Mouse (Mus musculus): Measurements from ENCODE around the gene Oxt.
"Not testable (repeated sequence)": the region's sequence is repeated elsewhere in the genome, so short reads cannot be mapped to it uniquely, and the experiment has no call there.

Oxt gene

DNA sequence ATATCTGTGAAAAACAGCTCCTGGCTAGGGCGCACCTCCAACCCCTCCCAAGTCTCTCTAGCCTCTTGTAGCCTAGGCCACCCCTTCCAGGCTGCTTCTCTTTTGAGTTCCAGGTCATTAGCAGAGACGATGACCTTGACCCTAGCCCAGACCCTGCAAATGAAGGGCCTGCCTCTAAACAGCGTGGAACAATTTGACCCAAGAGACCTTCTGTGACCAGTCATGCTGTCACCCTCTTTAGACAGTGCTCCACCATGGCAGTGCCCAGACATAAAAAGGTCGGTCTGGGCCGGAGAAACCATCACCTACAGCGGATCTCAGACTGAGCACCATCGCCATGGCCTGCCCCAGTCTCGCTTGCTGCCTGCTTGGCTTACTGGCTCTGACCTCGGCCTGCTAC, at the start of gene Oxt:
Oxt (plus strand) TSS at position 301 of the 400 bp plus-strand sequence.
- DNase-seq (ENCODE audit: low spot score) = no peak

DNA sequence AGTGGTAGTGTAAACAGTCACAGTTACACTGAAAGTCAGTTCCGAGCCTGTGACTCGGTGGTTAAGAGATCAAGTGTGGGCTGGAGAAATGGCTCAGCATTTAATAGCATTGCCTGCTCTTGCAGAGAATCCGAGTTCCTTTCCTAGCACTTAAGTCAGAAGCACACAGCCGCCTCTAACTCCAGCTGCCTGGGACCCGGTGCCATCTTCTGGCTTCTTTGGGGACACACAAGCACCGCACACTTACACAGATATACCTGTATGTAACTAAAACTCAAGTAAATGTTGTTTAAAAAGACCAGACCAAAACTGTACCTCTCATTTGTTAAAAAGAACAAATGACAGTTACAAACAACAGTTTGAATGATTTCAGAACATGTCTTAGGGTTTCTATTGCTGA, 47.5 kb upstream of the Oxt start:
- no peak for DNase-seq (ENCODE audit: low spot score)

DNA sequence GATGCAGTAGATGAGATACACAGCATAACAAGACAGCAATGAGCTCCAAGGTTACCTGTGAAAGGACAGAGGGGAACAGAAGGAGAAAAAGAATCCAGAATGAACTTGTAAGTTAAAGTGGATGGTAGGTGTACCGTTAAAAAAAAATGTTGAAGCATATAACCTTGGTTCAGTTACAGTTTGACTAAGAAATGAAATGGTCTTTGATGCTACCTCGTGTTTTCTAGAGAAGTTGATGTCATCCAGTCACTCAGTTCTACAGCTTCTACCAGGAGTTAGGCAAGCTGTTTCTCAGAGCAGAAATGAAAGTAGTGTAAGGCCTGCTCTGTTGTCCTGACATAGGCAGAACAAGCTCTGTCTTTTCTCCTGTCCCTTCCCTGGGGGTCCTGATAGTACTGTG, 46.7 kb upstream of the Oxt start:
- no peak for DNase-seq (ENCODE audit: low spot score)

DNA sequence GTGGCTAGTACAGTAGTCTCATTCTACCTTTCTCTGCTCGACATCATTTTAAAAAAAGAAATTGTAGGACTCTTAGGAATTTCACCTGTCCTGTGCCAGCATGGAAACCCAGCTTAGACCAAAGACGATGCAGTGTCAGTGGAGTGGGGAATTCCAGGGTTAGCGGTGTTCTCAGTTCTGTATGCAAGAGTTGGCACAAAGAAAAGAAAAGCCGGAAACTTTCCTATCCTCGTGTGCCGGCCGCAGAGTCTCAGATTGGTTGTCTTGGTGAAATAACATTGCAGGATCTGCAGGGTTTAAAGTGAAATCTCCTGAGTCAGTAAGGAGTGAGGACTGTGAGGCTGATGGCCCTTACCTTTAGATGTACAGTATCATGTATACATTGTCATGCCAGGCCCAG, 46.0 kb upstream of the Oxt start:
- DNase-seq (ENCODE audit: low spot score) = no peak

DNA sequence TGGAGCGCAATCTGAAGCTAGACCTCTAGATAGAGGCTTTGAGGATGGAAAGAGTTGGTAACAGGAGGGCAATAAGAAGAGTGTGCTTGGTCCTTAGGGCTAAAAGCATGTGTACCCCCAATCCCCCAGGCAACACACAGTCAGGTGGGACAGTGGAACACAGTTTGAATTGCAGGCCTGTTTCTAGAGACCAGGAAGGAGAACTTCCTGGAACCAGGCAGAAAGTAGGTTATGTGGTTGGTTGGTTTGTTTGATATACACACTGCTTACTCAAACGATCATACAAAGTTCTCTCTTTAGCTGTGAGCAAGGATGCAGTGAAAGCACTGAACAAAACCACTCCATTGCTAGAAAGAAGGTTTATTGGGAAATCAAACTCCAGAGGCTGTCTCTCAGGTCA, 43.8 kb upstream of the Oxt start:
- no peak for DNase-seq (ENCODE audit: low spot score)

DNA sequence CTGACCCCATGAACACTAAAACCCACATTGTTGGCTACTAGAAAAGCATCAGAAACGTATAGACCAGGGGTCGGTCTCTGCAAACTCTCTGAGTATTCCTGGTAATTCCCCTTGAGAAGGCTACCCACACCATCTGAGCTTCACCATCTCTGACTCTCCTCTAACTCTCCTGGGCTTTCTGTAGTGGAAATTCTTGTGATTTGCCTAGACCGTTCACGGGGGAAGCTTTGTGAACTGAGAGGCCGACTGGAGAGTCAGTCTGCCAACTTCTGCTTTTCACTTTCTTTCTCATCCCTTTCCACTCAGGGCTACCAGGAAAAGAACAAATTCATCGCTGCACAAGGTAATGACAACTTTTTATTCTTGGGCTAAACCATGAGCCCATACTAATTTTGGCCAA, 41.0 kb upstream of the Oxt start:
- DNase-seq (ENCODE audit: low spot score) = no peak

DNA sequence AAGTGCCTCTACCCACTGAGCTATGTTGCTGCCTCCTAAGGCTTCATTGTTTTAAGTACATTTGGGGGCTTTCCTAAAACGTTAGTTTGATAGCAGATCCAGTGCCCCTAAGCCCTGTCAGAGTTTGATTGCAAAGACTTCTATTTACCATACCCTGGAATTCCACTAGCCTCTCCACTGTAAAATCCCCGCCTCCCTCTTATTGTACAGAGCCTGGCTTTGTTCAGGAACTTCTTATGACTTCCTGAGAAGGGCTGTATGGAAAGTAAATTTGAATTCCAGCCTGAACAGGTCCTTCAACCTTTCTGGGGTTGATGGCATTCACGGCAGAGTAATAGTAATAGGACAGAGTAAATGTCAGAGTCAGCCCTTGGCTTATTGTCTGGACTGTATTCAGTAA, 39.1 kb upstream of the Oxt start:
- DNase-seq (ENCODE audit: low spot score) = no peak

DNA sequence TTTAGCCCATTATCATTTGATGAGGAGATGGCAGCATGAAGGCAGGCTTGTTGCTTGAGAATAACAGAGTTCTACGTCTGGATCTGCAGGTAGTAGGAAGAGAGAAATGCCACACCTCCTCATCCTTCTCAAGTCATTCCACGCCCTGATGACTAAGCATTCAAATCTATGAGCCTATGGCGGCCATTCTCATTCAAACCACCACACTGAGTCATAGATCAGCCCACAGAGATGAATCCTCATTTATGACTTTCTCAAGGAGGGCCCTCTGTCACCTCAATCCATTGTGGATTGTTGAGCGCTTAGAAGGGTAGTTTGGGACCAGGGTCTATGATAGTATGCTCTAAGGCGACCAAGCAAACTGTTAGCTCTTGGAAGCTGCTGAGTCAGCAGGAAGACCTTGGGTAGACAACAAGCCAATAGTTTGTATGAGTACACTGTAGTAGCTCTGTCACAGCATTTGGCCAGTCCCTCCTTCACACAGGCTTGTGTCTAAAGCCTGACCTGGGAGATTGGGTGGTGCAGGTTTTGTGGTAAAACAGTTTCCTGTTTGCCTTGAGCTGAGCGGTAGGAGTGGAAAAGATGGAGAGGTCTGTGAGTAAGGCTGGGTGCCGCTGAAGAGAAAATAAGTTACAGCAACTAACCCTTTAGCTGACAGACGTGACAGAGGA, 37.0 kb upstream of the Oxt start:
- no peak for DNase-seq (ENCODE audit: low spot score)

DNA sequence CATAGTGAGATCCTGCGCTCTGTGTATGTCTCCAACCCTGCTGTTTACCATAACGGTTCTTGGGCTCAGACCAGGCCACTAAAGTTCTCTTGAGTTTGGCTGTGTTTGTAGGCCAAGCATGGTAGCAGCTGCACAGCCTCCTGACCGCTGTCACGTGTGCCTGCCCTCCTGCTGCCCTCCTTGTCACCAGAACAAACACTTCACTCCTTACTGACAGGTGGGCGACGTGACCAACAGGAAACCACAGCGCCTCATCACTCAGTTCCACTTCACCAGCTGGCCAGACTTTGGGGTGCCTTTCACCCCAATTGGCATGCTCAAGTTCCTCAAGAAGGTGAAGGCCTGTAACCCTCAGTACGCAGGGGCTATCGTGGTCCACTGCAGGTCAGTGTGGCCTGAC, 35.7 kb upstream of the Oxt start:
- DNase-seq (ENCODE audit: low spot score) = no peak

DNA sequence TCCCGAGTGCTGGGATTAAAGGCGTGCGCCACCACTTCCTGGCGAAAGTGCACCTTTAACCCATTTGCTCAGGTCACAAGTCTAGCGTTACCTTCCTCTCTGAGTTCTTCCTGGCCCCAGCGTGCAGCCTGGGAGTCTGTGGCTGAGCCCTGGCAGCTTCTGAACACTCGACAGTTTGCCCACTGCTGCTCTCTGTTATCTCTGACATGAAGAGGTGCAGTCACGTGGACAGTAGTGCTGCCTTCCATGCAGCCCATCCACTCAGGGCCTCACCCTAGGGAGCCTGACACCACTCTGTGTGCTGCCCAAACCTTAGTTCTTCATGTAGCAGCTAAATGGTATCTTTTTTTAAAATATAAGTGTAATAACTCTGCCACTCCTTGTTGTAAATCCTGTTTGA, 29.0 kb upstream of the Oxt start:
- DNase-seq (ENCODE audit: low spot score) = no peak

DNA sequence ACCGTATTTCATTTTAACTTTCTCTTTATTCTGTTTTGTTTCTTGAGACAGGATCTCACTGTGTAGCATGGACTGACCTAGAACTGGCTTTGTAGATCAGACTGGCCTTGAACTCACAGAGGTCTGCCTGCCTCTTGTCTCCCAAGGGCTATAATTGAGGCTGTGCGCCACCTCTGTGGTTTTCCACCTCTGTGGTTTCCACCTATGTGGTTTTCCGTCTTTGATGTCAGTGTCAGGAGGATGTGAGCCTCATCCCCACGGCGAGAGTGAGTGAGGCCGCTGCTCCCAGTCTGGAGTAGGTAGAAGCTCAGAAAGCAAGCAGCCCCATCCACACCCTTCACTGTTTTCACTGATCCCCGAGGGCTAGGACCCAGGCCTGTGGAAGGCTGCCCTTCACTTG, 21.1 kb upstream of the Oxt start:
- DNase-seq (ENCODE audit: low spot score) = no peak

DNA sequence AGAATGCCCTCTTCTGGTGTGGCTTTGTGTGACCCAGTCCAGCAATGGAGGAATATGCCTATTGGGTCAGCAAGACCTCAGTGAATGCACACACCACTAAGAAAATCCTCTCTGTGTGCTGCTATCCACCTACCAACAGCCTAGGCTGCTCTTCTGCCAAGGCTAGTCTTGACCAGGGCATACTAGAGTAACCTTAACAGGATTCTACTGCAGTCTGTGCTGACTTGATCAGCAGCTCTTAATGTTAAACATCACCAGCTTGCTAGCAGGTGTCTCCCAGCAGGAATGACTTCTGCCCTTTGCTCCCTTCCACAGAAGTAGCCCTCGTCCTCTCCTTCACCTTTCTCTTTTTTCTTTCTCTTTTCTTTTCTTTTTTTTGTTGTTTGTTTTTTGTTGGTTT, 19.7 kb upstream of the Oxt start:
- DNase-seq (ENCODE audit: low spot score) = no peak

DNA sequence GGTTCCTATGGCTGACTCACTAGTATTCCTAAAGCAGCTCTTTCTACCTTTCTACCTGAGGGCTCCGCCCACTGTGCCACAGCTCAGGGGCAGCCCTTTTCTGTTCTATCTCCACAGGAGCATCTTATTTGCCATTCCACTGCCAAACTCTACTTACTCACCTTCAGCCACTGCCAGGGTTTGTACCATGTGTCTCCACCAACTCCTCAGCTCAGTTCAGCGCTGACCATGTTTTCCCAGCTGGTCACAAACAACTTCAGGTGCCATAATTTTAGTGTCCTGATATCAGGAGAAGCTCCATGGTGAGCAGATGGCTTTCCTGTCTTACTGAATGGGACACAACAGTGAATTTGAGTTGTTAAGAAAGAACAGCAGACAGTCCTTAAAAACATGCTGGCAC, 18.5 kb upstream of the Oxt start:
- DNase-seq (ENCODE audit: low spot score) = no peak

DNA sequence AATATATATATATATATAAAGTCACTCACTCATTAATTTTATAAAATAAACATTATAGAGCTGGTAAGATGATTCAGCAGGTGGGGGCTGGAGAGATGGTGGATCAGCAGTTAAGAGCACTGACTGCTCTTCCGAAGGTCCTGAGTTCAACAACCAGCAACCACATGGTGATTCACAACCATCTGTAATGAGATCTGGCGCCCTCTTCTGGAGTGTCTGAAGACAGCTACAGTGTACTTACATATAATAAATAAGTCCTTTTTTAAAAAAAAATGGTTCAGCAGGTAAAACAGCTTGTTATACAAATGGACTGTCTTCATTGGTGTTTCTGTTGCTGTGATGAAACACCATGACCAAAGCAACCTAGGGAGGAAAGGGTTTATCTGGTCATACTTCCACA, 18.0 kb upstream of the Oxt start:
- no peak for DNase-seq (ENCODE audit: low spot score)

DNA sequence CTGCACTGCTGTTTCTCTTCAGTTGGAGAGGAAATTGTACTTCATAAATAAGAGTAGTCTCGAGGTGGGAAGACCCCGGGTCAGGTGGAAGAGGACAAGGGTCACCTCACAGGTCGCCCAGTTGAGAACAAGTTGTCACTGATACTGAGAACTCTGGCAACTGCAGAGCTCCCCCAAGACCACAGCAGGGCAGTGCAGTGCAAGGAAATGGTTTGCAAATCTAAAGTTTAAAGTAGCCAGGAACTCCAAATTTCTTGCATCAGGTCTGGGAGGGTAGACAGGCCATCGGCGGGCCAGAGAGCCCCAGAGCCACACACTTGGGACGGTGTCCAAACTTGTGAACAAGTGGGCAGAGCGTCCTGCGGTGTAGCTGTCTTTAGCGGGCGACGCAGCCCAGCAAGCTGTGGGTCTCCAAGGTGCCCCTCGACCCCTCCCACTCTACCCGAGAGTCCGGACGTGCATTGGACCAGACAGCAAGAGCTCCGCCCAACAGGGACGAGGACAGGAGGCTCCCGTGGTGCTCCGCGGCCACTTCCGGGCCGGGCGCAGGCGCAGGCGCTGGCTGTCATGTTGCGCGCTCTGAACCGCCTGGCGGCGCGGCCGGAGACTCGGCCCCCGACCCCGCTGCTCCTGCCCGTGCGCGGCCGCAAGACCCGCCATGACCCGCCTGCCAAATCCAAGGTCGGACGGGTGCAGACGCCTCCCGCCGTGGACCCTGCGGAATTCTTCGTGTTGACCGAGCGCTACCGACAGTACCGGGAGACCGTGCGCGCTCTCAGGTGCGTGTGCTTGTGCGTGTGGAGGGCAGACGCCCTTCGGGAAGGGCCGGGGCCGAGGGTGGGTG, 12.5 kb upstream of the Oxt start, which contains the start of gene Mrps26:
Mrps26 (plus strand) TSS at position 531 of the 844 bp plus-strand sequence.
- peak; percentile 90 for DNase-seq (ENCODE audit: low spot score)

DNA sequence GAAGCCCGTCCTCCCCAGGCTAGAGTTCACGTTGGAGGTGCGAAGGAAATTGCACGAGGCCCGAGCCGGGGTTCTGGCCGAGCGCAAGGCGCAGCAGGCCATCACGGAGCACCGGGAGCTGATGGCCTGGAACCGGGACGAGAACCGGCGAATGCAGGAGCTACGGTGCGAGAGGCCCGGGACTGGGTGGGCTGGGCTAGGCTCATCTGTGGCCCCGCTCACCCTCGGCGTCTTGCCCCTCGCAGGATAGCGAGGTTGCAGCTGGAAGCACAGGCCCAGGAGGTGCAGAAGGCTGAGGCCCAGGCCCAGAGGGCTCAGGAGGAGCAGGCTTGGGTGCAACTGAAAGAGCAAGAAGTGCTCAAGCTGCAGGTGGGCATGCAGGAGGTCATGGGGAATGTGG, 11.9 kb upstream of the Oxt start:
- DNase-seq (ENCODE audit: low spot score) = no peak

DNA sequence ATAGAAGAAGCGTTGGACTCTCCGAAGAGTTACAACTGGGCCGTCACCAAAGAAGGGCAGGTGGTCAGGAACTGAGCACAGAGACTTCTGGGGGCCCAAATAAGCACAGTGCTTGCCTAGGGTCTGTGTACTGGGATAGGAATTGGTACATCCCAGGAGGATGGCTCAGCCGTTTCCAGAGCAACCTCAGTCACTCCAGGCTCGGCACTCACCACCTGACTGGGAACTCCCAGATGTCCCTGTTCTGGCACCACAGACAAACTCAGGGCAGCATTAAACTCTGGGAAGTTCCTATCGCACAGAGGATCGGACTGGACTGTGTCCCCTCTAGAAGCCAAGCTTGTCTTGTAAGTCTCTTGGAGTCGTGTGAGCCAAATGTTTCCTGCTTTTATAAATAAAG, 11.0 kb upstream of the Oxt start:
- DNase-seq (ENCODE audit: low spot score) = no peak

DNA sequence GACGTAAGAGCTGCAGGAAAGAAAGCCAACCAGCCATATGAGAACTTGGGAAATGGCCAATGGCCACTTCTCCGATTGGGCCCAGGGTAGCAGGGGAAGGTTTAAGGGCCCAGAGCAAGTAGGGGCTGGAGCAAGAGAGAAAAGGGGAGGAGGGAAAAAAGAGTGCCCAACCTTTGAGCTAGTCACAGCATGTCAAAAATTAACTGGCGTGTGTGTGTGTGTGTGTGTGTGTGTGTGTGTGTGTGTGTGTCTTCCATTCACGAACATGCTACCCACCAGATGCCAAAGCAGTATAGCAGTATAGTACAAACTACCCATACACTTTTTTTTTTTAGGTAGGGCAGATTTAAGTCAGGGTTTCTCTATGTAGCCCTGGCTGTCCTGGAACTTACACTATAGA, 7.1 kb upstream of the Oxt start:
- DNase-seq (ENCODE audit: low spot score) = no peak

DNA sequence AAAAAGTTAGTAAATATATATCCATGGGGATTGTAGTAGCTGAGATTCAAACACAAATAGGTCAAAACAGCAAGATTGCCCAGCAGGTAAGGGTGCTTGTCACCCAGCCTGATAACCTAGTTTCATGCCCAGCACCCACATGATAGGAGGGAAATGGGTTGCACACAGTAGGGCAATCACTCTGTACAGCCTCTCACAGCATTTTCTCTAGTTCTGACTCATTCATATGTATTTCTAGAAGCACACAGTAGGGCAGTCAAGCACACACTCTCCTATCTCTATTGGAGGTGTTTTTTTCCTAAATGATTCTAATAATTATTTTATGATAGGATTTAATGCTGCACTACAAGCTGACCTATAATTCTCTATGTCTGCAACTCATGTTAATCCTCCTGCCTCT, 6.0 kb upstream of the Oxt start:
- no peak for DNase-seq (ENCODE audit: low spot score)

DNA sequence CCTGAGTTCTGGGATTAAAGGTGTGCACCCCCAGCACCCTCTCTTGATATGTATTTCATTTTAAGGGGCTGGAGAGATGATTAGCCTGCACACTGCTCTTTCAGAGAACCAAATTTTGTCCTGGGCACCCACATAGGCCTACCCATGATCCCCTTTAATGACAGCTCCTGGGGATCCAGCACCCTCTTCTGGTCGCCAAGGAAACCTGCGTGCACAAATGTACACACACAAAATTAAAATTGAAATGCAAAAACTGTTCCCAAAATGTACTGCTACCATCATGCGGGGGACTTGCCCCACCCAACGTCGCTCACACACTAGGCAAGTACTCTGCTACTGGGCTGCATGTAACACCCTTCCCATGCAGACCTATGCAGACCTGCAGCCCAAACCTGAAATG, 1.0 kb upstream of the Oxt start:
- DNase-seq (ENCODE audit: low spot score) = no peak

DNA sequence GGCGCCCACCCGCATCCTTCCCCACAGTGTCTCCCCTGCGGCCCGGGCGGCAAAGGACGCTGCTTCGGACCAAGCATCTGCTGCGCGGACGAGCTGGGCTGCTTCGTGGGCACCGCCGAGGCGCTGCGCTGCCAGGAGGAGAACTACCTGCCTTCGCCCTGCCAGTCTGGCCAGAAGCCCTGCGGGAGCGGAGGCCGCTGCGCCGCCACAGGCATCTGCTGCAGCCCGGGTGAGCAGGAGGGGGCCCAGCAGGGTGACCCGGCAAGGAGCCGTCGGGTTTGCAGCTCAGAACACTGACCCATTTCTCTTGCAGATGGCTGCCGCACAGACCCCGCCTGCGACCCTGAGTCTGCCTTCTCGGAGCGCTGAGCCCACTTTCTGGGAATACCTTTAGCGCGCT, 591 bp downstream of the Oxt start:
- DNase-seq (ENCODE audit: low spot score) = not testable (repeated sequence)

DNA sequence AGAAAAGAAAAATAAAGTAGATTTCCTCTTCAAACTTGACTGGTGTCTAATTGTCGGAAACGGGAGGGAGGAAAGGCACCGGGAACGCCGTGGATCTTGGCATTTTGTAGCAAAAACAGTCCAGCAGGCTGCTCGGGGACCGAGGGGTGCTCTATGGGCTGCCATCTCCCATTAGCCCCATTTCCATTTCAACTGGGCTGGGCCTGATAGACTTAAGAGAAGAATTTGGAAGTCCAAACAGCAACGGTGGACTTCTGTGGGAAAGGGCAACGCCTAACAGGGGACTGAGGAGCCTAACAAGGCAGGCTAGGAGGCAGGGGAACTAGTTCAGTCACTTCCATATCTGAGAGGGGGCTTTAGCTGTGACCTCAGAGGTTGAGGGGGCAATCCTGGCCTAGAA, 1.0 kb downstream of the Oxt start:
- DNase-seq (ENCODE audit: low spot score) = no peak

DNA sequence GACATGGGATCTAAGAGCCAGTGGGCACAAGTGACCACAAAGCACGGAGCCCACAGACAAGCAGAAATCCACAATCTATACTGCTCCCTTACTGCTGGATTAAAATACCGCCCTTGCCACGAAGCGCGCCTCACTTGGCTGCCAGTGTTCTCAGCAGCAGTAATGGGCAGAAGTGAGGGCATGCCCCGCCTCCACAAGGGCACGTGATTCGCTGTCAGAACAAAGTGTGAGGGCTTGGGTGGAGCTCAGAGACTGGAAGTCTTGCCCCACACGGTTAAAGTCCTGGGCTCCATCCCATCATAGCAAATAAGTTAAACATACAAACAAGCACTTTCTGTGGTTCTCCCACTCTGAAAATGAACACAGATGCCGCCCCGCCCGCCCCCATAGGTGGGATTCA, 1.7 kb downstream of the Oxt start:
- no peak for DNase-seq (ENCODE audit: low spot score)

DNA sequence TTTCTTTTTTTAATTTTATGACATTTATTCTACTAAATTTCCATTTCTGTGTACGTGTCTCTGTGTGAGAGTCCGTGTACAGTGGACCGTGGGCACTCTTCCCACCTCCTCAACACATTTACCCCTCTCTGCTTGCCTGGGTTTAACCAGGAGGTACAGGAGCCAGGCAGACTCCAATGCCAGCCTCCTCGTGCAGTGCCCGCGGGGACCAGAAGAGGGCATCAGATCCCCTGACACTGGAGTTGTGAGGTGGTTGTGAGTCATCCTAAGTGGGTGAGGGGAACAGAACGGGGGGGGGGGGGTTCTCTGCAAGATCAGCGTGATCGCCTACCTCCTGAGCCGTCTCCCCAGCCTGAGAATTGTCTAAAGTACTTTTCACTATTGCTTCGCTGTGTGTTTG, 2.2 kb downstream of the Oxt start:
- DNase-seq (ENCODE audit: low spot score) = peak; percentile 78

Measured in testis, postnatal 10 days (tissue).